ENCODE assay signal across 25 mouse cellular contexts in genomic region chr1:191220588-191220987, GRCm38 (mm10). TPM values are rescaled to one million over a fixed set of nuclear protein-coding genes. Genes with fewer than 3 reads are reported as not detected.
DNase-seq lines count a peak whose midpoint lies in the region; TF ChIP-seq lines count a peak whose summit lies in the region.
"Had no signal": no experiment of that assay in that cellular context is flagged by ENCODE, and none has a peak within 500 bp of the region (broad histone marks: within the 10 kb centered on the region; RNA-seq: fewer than 3 reads in every experiment).

No protein-coding gene starts in this region.

- H3K27me3 ChIP-seq in MEL (ENCODE audit: control insufficient read depth in 1 of 2, insufficient read depth in 2 of 2, low read length in 2 of 2), result peaks cover 8 to 11% of the 10 kb centered on the region in 2 experiments
- no peaks in the 10 kb centered on the region for H3K27me3 ChIP-seq in heart, adult 2 months (ENCODE audit: control insufficient read depth, insufficient read depth, low read length)
- H3K27me3 ChIP-seq: Patski had no signal

- WGBS in heart, adult 2 months, result 65% methylated on average over 8 of the region's 8 CpGs

- no peaks in the 10 kb centered on the region for H3K9me3 ChIP-seq in MEL (replicated peaks; ENCODE audit: insufficient read depth, low read length)
- H3K9me3 ChIP-seq: G1E had no signal

- peaks cover 7% of the 10 kb centered on the region for H3K79me2 ChIP-seq in MEL (ENCODE audit: control insufficient read depth, insufficient read depth, low read length, poor library complexity)
- no peaks in the 10 kb centered on the region for H3K79me2 ChIP-seq in heart, adult 2 months (replicated peaks; ENCODE audit: control insufficient read depth, insufficient read depth, low read length)

- no peak for TF ChIP-seq CTCF in MEL (IDR thresholded peaks at IDR 0.05 in 2 of 3, conservative IDR thresholded peaks at IDR 0.05 in 1 of 3; ENCODE audit: control insufficient read depth in 1 of 3, insufficient read depth in 1 of 3, low read depth in 2 of 3, low read length in 3 of 3, poor library complexity in 1 of 3, severe bottlenecking in 1 of 3)
- TF ChIP-seq CTCF in heart, adult 2 months (IDR thresholded peaks at IDR 0.05), result no peak

- no peak overlapping the region for H3K27ac ChIP-seq in MEL (ENCODE audit: control insufficient read depth, low read depth, low read length)
- H3K27ac ChIP-seq in heart, adult 2 months, result no peak overlapping the region

- peaks cover 5 to 17% of the 10 kb centered on the region in 2 experiments; a peak in 3 of 4 replicates for H3K4me1 ChIP-seq in MEL (ENCODE audit: control insufficient read depth in 1 of 2, insufficient read depth in 2 of 2, low read length in 2 of 2)
- peaks cover 8% of the 10 kb centered on the region for H3K4me1 ChIP-seq in heart, adult 2 months (ENCODE audit: control insufficient read depth, insufficient read depth, low read length)

- TF ChIP-seq POLR2A in MEL (IDR thresholded peaks at IDR 0.05; ENCODE audit: control insufficient read depth in 1 of 2, insufficient read depth in 1 of 2, low read depth in 1 of 2, low read length in 2 of 2, poor library complexity in 1 of 2), result no peak
- TF ChIP-seq POLR2A in heart, adult 2 months (IDR thresholded peaks at IDR 0.05; ENCODE audit: insufficient read depth, low read depth, low read length), result no peak

- peaks cover 0 to 7% of the 10 kb centered on the region in 2 experiments; a peak in 2 of 4 replicates for H3K36me3 ChIP-seq in MEL (ENCODE audit: control insufficient read depth in 1 of 2, insufficient read depth in 2 of 2, low read length in 2 of 2)
- no peaks in the 10 kb centered on the region for H3K36me3 ChIP-seq in heart, adult 2 months (ENCODE audit: control insufficient read depth, insufficient read depth, low read length)
- H3K36me3 ChIP-seq: G1E had no signal

- H3K4me3 ChIP-seq in MEL (ENCODE audit: control insufficient read depth in 1 of 2, insufficient read depth in 1 of 2, low read depth in 2 of 2, low read length in 2 of 2), result no peak overlapping the region
- no peak overlapping the region for H3K4me3 ChIP-seq in heart, adult 2 months

- peak; percentile 20 for DNase-seq in retina, postnatal 1 day
- DNase-seq in retina, embryonic 14.5 days (ENCODE audit: low spot score), result no peak
- DNase-seq in MEL (ENCODE audit: low read depth, low spot score), result peak; percentile 55
- DNase-seq in heart, adult 2 months, result no peak
- DNase-seq: adrenal gland, adult 2 months; adrenal gland, adult 8-10 months; adrenal gland, postnatal 10 days; adrenal gland, postnatal 14 days; adrenal gland, postnatal 25 days; adrenal gland, postnatal 36 days; B cell, adult 2 months; cerebellum, adult 11 months; cerebellum, adult 11-12 months; cerebellum, adult 18-20 months; cerebellum, adult 2 months had no signal

- TF ChIP-seq EP300 in MEL (IDR thresholded peaks at IDR 0.05; ENCODE audit: low read depth in 1 of 2, low read length in 2 of 2), result 0 out of 4 replicates have a peak, but pooled peaks of 1 of the 2 experiments have one; percentile 9
- no peak for TF ChIP-seq EP300 in heart, adult 2 months (IDR thresholded peaks at IDR 0.05; ENCODE audit: insufficient read depth, low read depth, low read length)

- no peak overlapping the region for H3K9ac ChIP-seq in MEL (ENCODE audit: control insufficient read depth, low read depth, low read length, poor library complexity, severe bottlenecking)
- no peak overlapping the region for H3K9ac ChIP-seq in heart, adult 2 months (ENCODE audit: low read depth, low read length)

- TF ChIP-seq RAD21 in MEL (IDR thresholded peaks at IDR 0.05; ENCODE audit: low read depth, low read length), result no peak

- intact Hi-C loops in heart, adult 2 months (cut with DNase I), result loop anchor here (10.0 kb wide), 1 partner anchor 174 kb away; no protein-coding TSS in a partner anchor

TF ChIP-seq in MEL, 35 proteins besides CTCF, POLR2A, EP300 and RAD21:
- TF ChIP-seq E2F4 (IDR thresholded peaks at IDR 0.05; ENCODE audit: borderline replicate concordance, low read depth, low read length), result no peak
- TF ChIP-seq USF1 (IDR thresholded peaks at IDR 0.05; ENCODE audit: low read depth, low read length), result peak; percentile 63; the same call in 1 of the 2 replicates

RNA-seq across cellular contexts. Expression of gene Atf3, which starts 2.7 kb away (rescaled TPM):
- total RNA-seq in MEL (2012; rRNA removed), result 0.46 and 2.5 TPM in 2 replicates
- 1 to 10 TPM in 1 of 2 experiments, not detected in 1; 1.4 TPM for polyA plus RNA-seq in MEL (2012; ENCODE audit: insufficient read depth in 1 of 2, insufficient read length in 2 of 2, low read depth in 1 of 2, low replicate concordance in 2 of 2, missing spikeins in 1 of 2)
- 10 to 100 TPM; 11.0 to 11.5 TPM for total RNA-seq in heart, adult 2 months (2021)
- 3.6 and 7.1 TPM in 2 replicates for polyA plus RNA-seq in heart, adult 2 months (2012; rRNA removed)
- polyA plus RNA-seq: activated CD4-positive, CD25-positive, alpha-beta regulatory T cell, adult 4 months; CD4-positive, CD25-positive, alpha-beta regulatory T cell, adult 4 months; G1E had no signal

RNA-seq across cellular contexts. Expression of gene Fam71a, which starts 56.0 kb away (rescaled TPM):
- total RNA-seq in MEL (2012; rRNA removed), result not detected in 2 replicates
- polyA plus RNA-seq in MEL (2012; ENCODE audit: insufficient read depth in 1 of 2, insufficient read length in 2 of 2, low read depth in 1 of 2, low replicate concordance in 2 of 2, missing spikeins in 1 of 2), result not detected
- not detected for total RNA-seq in heart, adult 2 months (2021)
- not detected in 2 replicates for polyA plus RNA-seq in heart, adult 2 months (2012; rRNA removed)
- total RNA-seq: adrenal gland, adult 18-20 months; adrenal gland, adult 2 months; adrenal gland, adult 8-10 months; adrenal gland, postnatal 10 days; adrenal gland, postnatal 14 days; adrenal gland, postnatal 25 days; adrenal gland, postnatal 36 days; adrenal gland, postnatal 4 days; CH12.LX; ES-E14 had no signal
- polyA plus RNA-seq: activated CD4-positive, CD25-positive, alpha-beta regulatory T cell, adult 4 months; adrenal gland, adult 2 months; brain, embryonic 14.5 days; C2C12; CD4-positive, CD25-positive, alpha-beta regulatory T cell, adult 4 months; cerebellum, adult 2 months; G1E had no signal

Comparison
In these comparisons a context has a peak if more than half of its experiments do, and no peak if none do; other contexts are left out.
1. DNase-seq: peak in retina, postnatal 1 day (single experiment) and MEL (single experiment); none in retina, embryonic 14.5 days (single experiment) and heart, adult 2 months (0 of 2).